Mouse (Mus musculus) olfactory bulb, adult 2 months (tissue): ENCODE results near the gene Tbl1xr1. TPM values are rescaled to one million over a fixed set of nuclear protein-coding genes. Genes with fewer than 3 reads are reported as not detected.

Experiments
- H3K27ac ChIP-seq: fragments of 200-500 bp; 2 replicates; pipeline ENCODE4 v1.5.1; 2012; ENCODE audit warnings: low read depth, low read length; ENCODE audit not compliant: insufficient read depth
- H3K4me1 ChIP-seq: fragments of 200-500 bp; 2 replicates; pipeline ENCODE4 v1.6.1; 2012; ENCODE audit warnings: low read length; ENCODE audit not compliant: control insufficient read depth, insufficient read depth
- H3K4me3 ChIP-seq: fragments of 200-500 bp; 2 replicates; pipeline ENCODE4 v1.5.1; 2012; ENCODE audit warnings: mild to moderate bottlenecking, low read depth, low read length, moderate library complexity; ENCODE audit not compliant: insufficient read depth
- CTCF ChIP-seq: fragments of 200-500 bp; IDR thresholded peaks from 2 replicates; pipeline ENCODE4 v1.5.1; 2012; ENCODE audit warnings: low read depth, mild to moderate bottlenecking, low read length, moderate library complexity; ENCODE audit not compliant: insufficient read depth
- POLR2A ChIP-seq: fragments of 200-500 bp; IDR thresholded peaks from 2 replicates; pipeline ENCODE4 v1.6.1; 2012; ENCODE audit warnings: mild to moderate bottlenecking, low read depth, low read length, moderate library complexity; ENCODE audit not compliant: insufficient read depth
- WGBS: fragments of 180-500 bp; shearing (Covaris S2); methylation state at CpG from one replicate; pipeline ENCODE4 v1.1.7; 2018; 5-methylcytosine and 5-hydroxymethylcytosine counted together
- polyA plus RNA-seq: library from polyadenylated mRNA; stranded (reverse); fragments of >200 nt; gene quantifications from 2 replicates; pipeline ENCODE4 v1.2.4, GENCODE M21; 2012; ENCODE audit warnings: low replicate concordance; ENCODE audit not compliant: missing spikeins, insufficient read depth, insufficient read length

The Tbl1xr1 gene
- polyA plus RNA-seq, 1 experiment = not detected

- TF ChIP-seq POLR2A (no peak), CTCF (no peak)
- Histone ChIP-seq H3K4me3 (no peak overlapping the region), H3K4me1 (peaks cover 9% of the 10 kb centered on the region; the same call in 1 of the 2 replicates), H3K27ac (no peak overlapping the region)
- WGBS = 90% methylated on average over 1 of the region's 1 CpGs
Observed at GRCm38 (mm10) chr3:22073916-22074315, 2.5 kb upstream of the Tbl1xr1 start.

- H3K4me1 ChIP-seq = peaks cover 12% of the 10 kb centered on the region
- H3K4me3 ChIP-seq = no peak overlapping the region
- H3K27ac ChIP-seq = no peak overlapping the region
- no peak for TF ChIP-seq CTCF
- WGBS = 54% methylated on average over 11 of the region's 11 CpGs
Observed at GRCm38 (mm10) chr3:22074591-22075294, 1.7 kb upstream of the Tbl1xr1 start.

DNA sequence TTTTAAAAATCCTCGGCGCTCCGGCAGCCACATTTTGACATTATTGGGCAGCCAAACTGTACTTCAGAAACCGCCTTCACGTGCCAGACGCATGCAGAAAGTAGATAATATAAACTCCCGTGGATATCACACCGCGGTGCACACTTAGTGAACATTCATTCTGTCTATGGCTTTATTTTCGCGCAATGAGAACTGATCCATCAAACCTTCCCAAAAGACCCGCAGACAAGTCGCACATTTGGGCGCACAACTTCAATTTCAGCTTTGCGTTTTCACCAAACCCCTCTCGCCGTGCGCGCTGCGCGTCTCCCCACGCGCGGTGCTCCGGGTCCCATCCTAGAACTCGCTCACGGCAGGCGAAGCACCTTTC is 950 bp upstream of the Tbl1xr1 start:
- peaks cover 12% of the 10 kb centered on the region for H3K4me1 ChIP-seq
- TF ChIP-seq POLR2A (no peak), CTCF (no peak)
- peak overlapping the region; percentile 62 for H3K4me3 ChIP-seq
- H3K27ac ChIP-seq = peak overlapping the region; percentile 24
- under 1% methylated on average over 28 of the region's 28 CpGs for WGBS

DNA sequence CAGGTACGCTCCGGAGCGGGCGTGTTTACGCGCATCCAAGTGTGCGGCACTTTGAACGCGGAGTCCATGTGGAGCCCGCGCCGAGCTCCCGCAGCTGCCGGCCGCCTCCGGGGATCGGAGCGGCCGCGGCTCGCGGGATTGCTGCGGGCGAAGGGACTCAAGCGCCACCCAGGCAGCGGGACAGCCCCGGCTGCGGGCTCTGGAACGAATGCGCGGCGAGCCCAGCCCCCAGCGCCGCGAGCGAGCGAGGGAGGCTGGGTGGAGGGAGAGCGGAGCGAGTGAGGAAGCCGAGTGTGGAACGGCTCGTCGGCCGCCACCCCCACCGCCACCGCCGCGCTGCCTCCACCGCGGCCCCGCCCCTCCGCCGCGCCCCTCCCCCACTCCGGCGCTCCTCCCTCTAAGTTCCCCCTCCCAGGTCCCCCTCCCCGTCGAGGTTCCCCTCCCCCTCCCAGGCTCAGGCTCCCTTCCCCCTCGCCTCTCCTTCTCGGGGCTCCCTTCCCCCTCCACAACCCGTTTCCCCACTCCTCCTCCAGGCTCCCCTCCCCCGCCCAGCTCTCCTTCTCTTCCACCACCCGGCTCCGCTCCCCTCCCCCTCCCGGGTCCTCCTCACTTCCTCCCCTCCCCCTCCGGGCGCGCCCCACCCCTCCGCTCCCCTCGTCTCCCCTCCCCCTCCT is 428 bp upstream of the Tbl1xr1 start:
- peaks cover 12% of the 10 kb centered on the region for H3K4me1 ChIP-seq
- H3K4me3 ChIP-seq = peak overlapping the region; percentile 62
- WGBS = under 1% methylated on average over 43 of the region's 70 CpGs
- peak; percentile 46; the same call in 1 of the 2 replicates for TF ChIP-seq POLR2A
- TF ChIP-seq CTCF = no peak
- H3K27ac ChIP-seq = peak overlapping the region; percentile 24

DNA sequence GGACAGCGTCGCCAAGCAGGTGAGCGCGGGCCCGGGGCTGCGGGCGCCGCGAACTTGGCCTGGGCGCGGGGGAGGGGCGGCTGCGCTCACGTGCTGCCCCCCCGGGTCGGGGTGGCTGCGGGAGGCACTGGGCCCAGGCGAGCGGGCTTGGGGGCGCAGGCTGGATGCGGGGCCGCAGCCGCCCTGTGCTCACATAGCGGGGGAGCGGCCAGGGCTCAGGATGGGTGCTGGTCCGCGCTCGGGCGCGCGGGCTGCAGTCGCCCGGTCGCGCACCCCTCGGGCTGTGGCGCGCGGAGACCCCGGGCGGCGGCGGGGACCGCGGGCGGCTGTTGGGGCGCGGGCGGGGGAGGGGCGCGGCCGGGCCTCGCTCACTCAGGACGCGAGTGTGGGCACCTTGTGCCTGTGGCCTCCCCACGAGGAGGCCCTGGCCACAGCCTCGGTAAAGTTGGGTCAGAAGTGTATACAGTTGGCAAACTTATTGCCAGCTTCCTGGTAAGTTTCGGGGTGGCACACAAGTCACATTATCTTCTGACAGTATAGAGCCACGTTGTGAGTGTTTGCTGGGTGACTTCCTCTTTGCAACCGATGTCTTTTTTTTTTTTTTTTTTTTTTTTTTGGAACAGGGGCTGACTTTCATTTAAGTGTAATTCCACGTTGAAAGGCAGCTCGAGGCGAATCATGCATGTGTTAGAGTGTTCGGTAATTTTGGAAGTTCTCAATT is 644 bp downstream of the Tbl1xr1 start:
- TF ChIP-seq POLR2A (0 out of 2 replicates have a peak, but pooled peaks have one; percentile 22), CTCF (no peak)
- under 1% methylated on average over 64 of the region's 64 CpGs for WGBS
- Histone ChIP-seq H3K27ac (peak overlapping the region; percentile 87), H3K4me1 (peaks cover 12% of the 10 kb centered on the region), H3K4me3 (peak overlapping the region; percentile 98)

- WGBS = 4% methylated on average over 9 of the region's 9 CpGs
- peak overlapping the region; percentile 23 for H3K4me3 ChIP-seq
- peaks cover 12% of the 10 kb centered on the region for H3K4me1 ChIP-seq
- H3K27ac ChIP-seq = no peak overlapping the region
- TF ChIP-seq CTCF (no peak), POLR2A (no peak)
Observed at GRCm38 (mm10) chr3:22077657-22078475, 1.4 kb downstream of the Tbl1xr1 start.

DNA sequence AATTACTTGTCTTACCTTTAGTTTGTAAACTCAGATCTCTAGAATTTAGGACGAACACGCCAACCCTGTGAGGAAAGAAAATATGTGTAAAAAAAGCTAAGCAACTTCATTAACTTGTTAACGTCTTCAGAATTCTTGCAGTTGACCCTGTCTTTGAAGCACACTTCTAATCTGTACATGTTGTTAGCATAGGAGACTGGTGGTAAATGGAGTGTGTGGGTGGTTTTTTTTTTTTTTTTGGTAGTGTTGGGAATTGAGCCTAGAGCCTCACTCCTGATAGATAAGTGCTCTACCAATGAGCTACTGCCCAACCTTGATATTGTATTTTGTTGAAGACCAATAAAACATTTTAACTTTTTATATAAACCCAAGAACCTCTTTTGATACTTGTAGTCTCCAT is 2.1 kb downstream of the Tbl1xr1 start:
- 0 out of 2 replicates have a peak overlapping the region, but pooled peaks have one; percentile 23 for H3K4me3 ChIP-seq
- H3K4me1 ChIP-seq = peaks cover 12% of the 10 kb centered on the region
- 25% methylated on average over 3 of the region's 3 CpGs for WGBS
- TF ChIP-seq CTCF = no peak
- TF ChIP-seq POLR2A = no peak
- H3K27ac ChIP-seq = no peak overlapping the region

DNA sequence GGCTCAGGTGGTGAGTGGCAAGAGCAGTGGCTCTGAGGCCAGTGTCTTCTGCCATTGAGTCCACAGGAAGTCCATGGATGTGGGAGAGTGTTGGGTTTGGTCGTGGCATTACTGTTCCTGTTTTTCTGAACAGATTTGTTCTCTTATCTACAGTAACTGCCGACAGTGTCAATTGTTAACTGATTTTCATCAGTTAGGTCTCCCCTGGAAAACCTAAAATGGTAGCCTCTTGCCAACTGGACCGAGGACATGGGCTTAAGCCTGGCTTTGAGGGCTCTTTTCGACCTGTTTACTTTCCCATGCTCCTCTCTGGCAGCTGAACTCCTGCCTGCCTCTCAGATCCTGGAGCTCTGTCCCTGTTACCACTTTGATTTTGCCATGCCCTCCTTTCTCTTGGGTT is 5.4 kb downstream of the Tbl1xr1 start:
- H3K4me3 ChIP-seq = no peak overlapping the region
- 77% methylated on average over 4 of the region's 4 CpGs for WGBS
- peaks cover 9% of the 10 kb centered on the region for H3K4me1 ChIP-seq
- TF ChIP-seq CTCF (no peak), POLR2A (no peak)
- no peak overlapping the region for H3K27ac ChIP-seq
